Mouse (Mus musculus): ENCODE results near the gene Nr1h4. TPM values are rescaled to one million over a fixed set of nuclear protein-coding genes. Genes with fewer than 3 reads are reported as not detected.

The Nr1h4 gene
- 0.08 and 0.27 TPM in 2 replicates for polyA plus RNA-seq (2014; fragmentation: Nextera tagmentation; extraction: Ambion mirVana)

- 86% methylated on average over 17 of the region's 17 CpGs for WGBS
- Histone ChIP-seq H3K27me3 (ENCODE audit: control insufficient read depth, insufficient read depth, low read length) (no peaks in the 10 kb centered on the region), H3K27ac (ENCODE audit: low read depth, low read length) (no peak within 1 kb of the TSS), H3K9ac (ENCODE audit: low read length) (no peak within 1 kb of the TSS), H3K36me3 (ENCODE audit: control insufficient read depth, insufficient read depth, low read length) (no peaks in the 10 kb centered on the region), H3K9me3 (ENCODE audit: control insufficient read depth, low read length) (no peaks in the 10 kb centered on the region), H3K4me3 (ENCODE audit: low read depth, low read length) (no peak within 1 kb of the TSS), H3K4me2 (no peak within 1 kb of the TSS), H3K4me1 (ENCODE audit: control insufficient read depth, insufficient read depth, low read length) (no peaks in the 10 kb centered on the region)
- no peak for ATAC-seq (ENCODE audit: low FRiP score)
- DNase-seq (ENCODE audit: low spot score, missing footprints): no peak
Observed at GRCm38 (mm10) chr10:89532929-89533727, at the start of gene Nr1h4. Gene Nr1h4 (minus strand): TSS chr10:89533585.

GRCm38 (mm10) chr10:89578801-89579200 is 45.4 kb upstream of the Nr1h4 start:
- no peak overlapping the region for H3K4me2 ChIP-seq
- no peak overlapping the region for H3K27ac ChIP-seq (ENCODE audit: low read depth, low read length)
- H3K9me3 ChIP-seq (ENCODE audit: control insufficient read depth, low read length): no peaks in the 10 kb centered on the region
- 91% methylated on average over 4 of the region's 4 CpGs for WGBS
- no peak overlapping the region for H3K9ac ChIP-seq (ENCODE audit: low read length)
- H3K27me3 ChIP-seq (ENCODE audit: control insufficient read depth, insufficient read depth, low read length): no peaks in the 10 kb centered on the region
- H3K4me1 ChIP-seq (ENCODE audit: control insufficient read depth, insufficient read depth, low read length): no peaks in the 10 kb centered on the region
- no peak overlapping the region for H3K4me3 ChIP-seq (ENCODE audit: low read depth, low read length)
- ATAC-seq (ENCODE audit: low FRiP score) (no peak), DNase-seq (ENCODE audit: low spot score, missing footprints) (no peak)
- H3K36me3 ChIP-seq (ENCODE audit: control insufficient read depth, insufficient read depth, low read length): no peaks in the 10 kb centered on the region

GRCm38 (mm10) chr10:89577666-89578065 is 44.3 kb upstream of the Nr1h4 start:
- Histone ChIP-seq H3K4me3 (ENCODE audit: low read depth, low read length) (no peak overlapping the region), H3K9me3 (ENCODE audit: control insufficient read depth, low read length) (no peaks in the 10 kb centered on the region), H3K9ac (ENCODE audit: low read length) (no peak overlapping the region), H3K4me1 (ENCODE audit: control insufficient read depth, insufficient read depth, low read length) (no peaks in the 10 kb centered on the region), H3K27me3 (ENCODE audit: control insufficient read depth, insufficient read depth, low read length) (no peaks in the 10 kb centered on the region), H3K4me2 (no peak overlapping the region), H3K27ac (ENCODE audit: low read depth, low read length) (no peak overlapping the region), H3K36me3 (ENCODE audit: control insufficient read depth, insufficient read depth, low read length) (no peaks in the 10 kb centered on the region)
- 83% methylated on average over 3 of the region's 3 CpGs for WGBS
- ATAC-seq (ENCODE audit: low FRiP score) (no peak), DNase-seq (ENCODE audit: low spot score, missing footprints) (no peak)

DNA sequence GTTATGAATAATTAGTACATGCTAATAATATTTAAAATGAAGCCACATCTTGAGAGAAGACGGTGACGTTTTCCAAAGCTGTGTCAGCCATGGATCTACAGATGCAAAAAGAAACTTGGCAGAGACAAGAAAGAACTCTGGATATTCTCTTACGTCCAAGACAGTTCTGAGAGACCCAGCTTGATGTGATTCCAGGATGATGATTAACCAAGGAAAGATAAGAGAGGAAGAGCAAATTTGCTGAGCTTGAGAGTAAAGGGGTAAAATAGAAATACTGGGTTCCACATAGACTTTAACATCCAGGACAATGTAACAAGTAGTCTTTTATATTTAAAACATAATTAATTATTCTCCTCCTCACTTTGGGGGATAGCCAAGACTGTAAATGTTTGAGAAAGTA is 40.0 kb upstream of the Nr1h4 start:
- H3K27ac ChIP-seq (ENCODE audit: low read depth, low read length): no peak overlapping the region
- H3K9ac ChIP-seq (ENCODE audit: low read length): no peak overlapping the region
- H3K4me3 ChIP-seq (ENCODE audit: low read depth, low read length): no peak overlapping the region
- DNase-seq (ENCODE audit: low spot score, missing footprints) (no peak), ATAC-seq (ENCODE audit: low FRiP score) (no peak)
- WGBS: 85% methylated on average over 3 of the region's 3 CpGs
- H3K27me3 ChIP-seq (ENCODE audit: control insufficient read depth, insufficient read depth, low read length): no peaks in the 10 kb centered on the region
- H3K9me3 ChIP-seq (ENCODE audit: control insufficient read depth, low read length): no peaks in the 10 kb centered on the region; the same call in 1 of the 2 replicates
- H3K36me3 ChIP-seq (ENCODE audit: control insufficient read depth, insufficient read depth, low read length): no peaks in the 10 kb centered on the region
- no peak overlapping the region for H3K4me2 ChIP-seq
- no peaks in the 10 kb centered on the region for H3K4me1 ChIP-seq (ENCODE audit: control insufficient read depth, insufficient read depth, low read length)

DNA sequence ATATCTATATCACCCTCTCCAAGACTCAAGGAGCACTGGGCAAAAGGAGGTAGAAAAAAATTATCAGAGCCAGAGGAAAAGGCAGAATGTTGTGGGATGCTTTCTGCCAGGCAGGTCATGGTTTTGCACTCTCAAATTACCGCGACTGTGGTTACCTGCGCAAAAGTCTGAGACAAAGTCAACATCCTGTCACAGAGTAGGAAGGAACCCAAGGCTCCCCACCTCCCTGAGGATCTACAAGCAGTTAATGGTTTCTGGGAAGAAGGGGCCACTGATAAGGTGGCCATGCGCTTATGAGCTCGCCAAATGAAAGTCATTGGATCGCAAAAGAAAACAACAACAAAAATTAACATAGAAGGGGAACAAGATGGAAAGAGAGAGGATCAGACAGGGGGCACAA is 39.6 kb upstream of the Nr1h4 start:
- no peaks in the 10 kb centered on the region for H3K36me3 ChIP-seq (ENCODE audit: control insufficient read depth, insufficient read depth, low read length)
- no peaks in the 10 kb centered on the region for H3K4me1 ChIP-seq (ENCODE audit: control insufficient read depth, insufficient read depth, low read length)
- 91% methylated on average over 6 of the region's 6 CpGs for WGBS
- no peak overlapping the region for H3K4me3 ChIP-seq (ENCODE audit: low read depth, low read length)
- DNase-seq (ENCODE audit: low spot score, missing footprints) (no peak), ATAC-seq (ENCODE audit: low FRiP score) (no peak)
- H3K27ac ChIP-seq (ENCODE audit: low read depth, low read length): no peak overlapping the region
- no peaks in the 10 kb centered on the region for H3K27me3 ChIP-seq (ENCODE audit: control insufficient read depth, insufficient read depth, low read length)
- no peaks in the 10 kb centered on the region; the same call in 1 of the 2 replicates for H3K9me3 ChIP-seq (ENCODE audit: control insufficient read depth, low read length)
- no peak overlapping the region for H3K9ac ChIP-seq (ENCODE audit: low read length)
- no peak overlapping the region for H3K4me2 ChIP-seq

GRCm38 (mm10) chr10:89567391-89567790 is 34.0 kb upstream of the Nr1h4 start:
- ATAC-seq (ENCODE audit: low FRiP score) (no peak), DNase-seq (ENCODE audit: low spot score, missing footprints) (no peak)
- WGBS: 89% methylated on average over 2 of the region's 2 CpGs

DNA sequence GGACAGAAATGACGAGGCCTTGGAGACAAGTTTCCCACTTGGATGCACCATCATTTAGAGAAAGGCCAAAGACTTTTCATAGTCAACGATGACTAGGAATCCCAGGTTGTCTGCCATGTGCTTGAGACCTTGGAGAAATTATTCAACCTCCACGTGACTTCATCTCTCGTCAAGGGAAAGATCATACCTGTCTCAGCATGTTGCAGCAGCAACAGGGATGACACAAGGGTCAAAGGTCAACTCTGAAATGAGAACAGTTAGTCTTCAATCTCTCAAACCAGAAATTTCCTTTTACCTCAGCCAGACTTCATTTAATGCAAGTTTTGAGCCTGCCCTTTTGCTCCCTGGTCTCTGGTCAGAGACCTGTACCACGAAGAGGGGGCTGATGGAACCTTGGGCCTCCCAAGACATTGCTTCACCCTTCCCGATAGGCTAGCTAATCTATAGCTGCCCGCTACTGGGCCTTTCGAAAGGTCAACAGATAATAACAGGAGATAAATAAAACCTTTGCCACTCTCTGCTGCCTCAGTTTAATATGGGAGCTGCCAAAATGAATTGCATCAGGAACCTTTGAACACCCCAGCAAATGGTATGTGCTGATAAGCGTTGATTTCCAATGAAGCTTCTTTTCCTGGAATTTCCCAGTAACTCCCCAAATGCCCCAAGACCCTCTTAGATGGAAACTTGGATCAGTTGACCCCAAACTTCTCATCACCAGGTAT is 32.1 kb upstream of the Nr1h4 start:
- DNase-seq (ENCODE audit: low spot score, missing footprints): no peak
- Histone ChIP-seq H3K9me3 (ENCODE audit: control insufficient read depth, low read length) (no peaks in the 10 kb centered on the region; the same call in 1 of the 2 replicates), H3K27ac (ENCODE audit: low read depth, low read length) (no peak overlapping the region), H3K4me2 (no peak overlapping the region), H3K9ac (ENCODE audit: low read length) (no peak overlapping the region), H3K4me1 (ENCODE audit: control insufficient read depth, insufficient read depth, low read length) (no peaks in the 10 kb centered on the region), H3K27me3 (ENCODE audit: control insufficient read depth, insufficient read depth, low read length) (no peaks in the 10 kb centered on the region), H3K36me3 (ENCODE audit: control insufficient read depth, insufficient read depth, low read length) (no peaks in the 10 kb centered on the region), H3K4me3 (ENCODE audit: low read depth, low read length) (no peak overlapping the region)
- WGBS: 90% methylated on average over 9 of the region's 9 CpGs
- ATAC-seq (ENCODE audit: low FRiP score): no peak

More at GRCm38 (mm10) chr10:89567391-89567790, 34.0 kb upstream of the Nr1h4 start:
- H3K4me1 ChIP-seq (ENCODE audit: control insufficient read depth, insufficient read depth, low read length): no peaks in the 10 kb centered on the region
- H3K36me3 ChIP-seq (ENCODE audit: control insufficient read depth, insufficient read depth, low read length): no peaks in the 10 kb centered on the region
- H3K27me3 ChIP-seq (ENCODE audit: control insufficient read depth, insufficient read depth, low read length): no peaks in the 10 kb centered on the region
- H3K27ac ChIP-seq (ENCODE audit: low read depth, low read length): no peak overlapping the region
- no peak overlapping the region for H3K4me2 ChIP-seq
- no peak overlapping the region for H3K9ac ChIP-seq (ENCODE audit: low read length)
- H3K4me3 ChIP-seq (ENCODE audit: low read depth, low read length): no peak overlapping the region
- H3K9me3 ChIP-seq (ENCODE audit: control insufficient read depth, low read length): no peaks in the 10 kb centered on the region; the same call in 1 of the 2 replicates

DNA sequence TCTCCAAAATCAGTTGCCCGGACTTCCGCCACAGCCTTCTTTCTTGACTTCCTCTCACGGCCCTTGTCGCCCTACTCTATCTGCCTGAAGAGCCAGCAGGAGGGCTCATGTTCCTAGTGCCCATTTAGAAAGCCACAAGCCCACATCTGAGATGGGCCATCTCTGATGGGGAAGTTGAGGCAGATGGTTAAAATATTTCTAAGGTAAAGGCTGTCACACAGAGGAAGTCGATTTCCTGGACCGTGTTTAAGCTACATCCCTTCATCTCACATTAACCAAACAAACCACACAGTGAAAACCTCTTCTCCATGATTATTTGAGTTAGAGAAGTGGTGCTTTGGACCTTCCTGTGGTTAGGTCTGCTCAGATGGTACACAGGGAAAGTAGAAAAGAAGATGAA is 28.7 kb upstream of the Nr1h4 start:
- DNase-seq (ENCODE audit: low spot score, missing footprints) (no peak), ATAC-seq (ENCODE audit: low FRiP score) (no peak)
- Histone ChIP-seq H3K9ac (ENCODE audit: low read length) (no peak overlapping the region), H3K4me2 (no peak overlapping the region), H3K4me1 (ENCODE audit: control insufficient read depth, insufficient read depth, low read length) (no peaks in the 10 kb centered on the region), H3K9me3 (ENCODE audit: control insufficient read depth, low read length) (no peaks in the 10 kb centered on the region), H3K27me3 (ENCODE audit: control insufficient read depth, insufficient read depth, low read length) (no peaks in the 10 kb centered on the region), H3K27ac (ENCODE audit: low read depth, low read length) (no peak overlapping the region), H3K4me3 (ENCODE audit: low read depth, low read length) (no peak overlapping the region), H3K36me3 (ENCODE audit: control insufficient read depth, insufficient read depth, low read length) (no peaks in the 10 kb centered on the region)
- 95% methylated on average over 6 of the region's 6 CpGs for WGBS

GRCm38 (mm10) chr10:89559351-89559750 is 26.0 kb upstream of the Nr1h4 start:
- DNase-seq (ENCODE audit: low spot score, missing footprints): no peak
- Histone ChIP-seq H3K27me3 (ENCODE audit: control insufficient read depth, insufficient read depth, low read length) (no peaks in the 10 kb centered on the region), H3K36me3 (ENCODE audit: control insufficient read depth, insufficient read depth, low read length) (no peaks in the 10 kb centered on the region), H3K9ac (ENCODE audit: low read length) (no peak overlapping the region), H3K4me3 (ENCODE audit: low read depth, low read length) (no peak overlapping the region), H3K4me1 (ENCODE audit: control insufficient read depth, insufficient read depth, low read length) (no peaks in the 10 kb centered on the region), H3K9me3 (ENCODE audit: control insufficient read depth, low read length) (no peaks in the 10 kb centered on the region), H3K27ac (ENCODE audit: low read depth, low read length) (no peak overlapping the region), H3K4me2 (no peak overlapping the region)
- 72% methylated on average over 3 of the region's 3 CpGs for WGBS
- no peak for ATAC-seq (ENCODE audit: low FRiP score)

Measured in midbrain, embryonic 11.5 days (tissue).